Mouse (Mus musculus) embryonic facial prominence, embryonic 15.5 days (tissue): Measurements from ENCODE around the gene Tram1l1. TPM values are rescaled to one million over a fixed set of nuclear protein-coding genes. Genes with fewer than 3 reads are reported as not detected.

Experiments
- polyA plus RNA-seq: library from polyadenylated mRNA; unstranded; fragments of >200 nt; fragmentation: Nextera tagmentation; extraction: Ambion mirVana; gene quantifications from 2 replicates; pipeline ENCODE4 v1.2.1, GENCODE M21; 2015

Tram1l1 gene
- polyA plus RNA-seq, 1 experiment from 2014 or later = 9.9 TPM

Other genes with a start within 250 kb of the Tram1l1 start
- gene 1700006A11Rik, start 105.2 kb downstream of the Tram1l1 start, polyA plus RNA-seq = not detected in 2 replicates